Mouse (Mus musculus) liver, postnatal 0 days (tissue): ENCODE results near the gene Etfdh. TPM values are rescaled to one million over a fixed set of nuclear protein-coding genes. Genes with fewer than 3 reads are reported as not detected.

ENCODE experiments used
- ATAC-seq: fragments of 200-750 bp; cut with Nextera tagmentation; 2 replicates; pipeline ENCODE4 v1.8.0; 2017; ENCODE audit warnings: mild to moderate bottlenecking, moderate library complexity
- DNase-seq: peaks from one replicate; pipeline ENCODE4 v3.0.0-alpha.2; 2016
- H3K27ac ChIP-seq: fragments of 300-500 bp; sonication (generic); 2 replicates; pipeline ENCODE4 v1.5.1; 2014; ENCODE audit warnings: antibody characterized with exemption, moderate library complexity, mild to moderate bottlenecking, low read depth
- H3K27me3 ChIP-seq: fragments of 300-500 bp; sonication (generic); 2 replicates; pipeline ENCODE4 v1.6.1; 2014; ENCODE audit warnings: low read length, control low read depth, mixed read lengths; ENCODE audit not compliant: insufficient read depth
- H3K36me3 ChIP-seq: fragments of 300-500 bp; sonication (generic); replicated peaks from 2 replicates; pipeline ENCODE4 v1.6.1; 2014; ENCODE audit warnings: mild to moderate bottlenecking, control low read depth, low read length, moderate library complexity, mixed read lengths; ENCODE audit not compliant: insufficient read depth
- H3K4me1 ChIP-seq: fragments of 300-500 bp; sonication (generic); 2 replicates; pipeline ENCODE4 v1.6.1; 2014; ENCODE audit warnings: antibody characterized with exemption, mild to moderate bottlenecking, control low read depth; ENCODE audit not compliant: insufficient read depth
- H3K4me2 ChIP-seq: fragments of 300-500 bp; sonication (generic); 2 replicates; pipeline ENCODE4 v1.6.1; 2014; ENCODE audit warnings: low read depth, mild to moderate bottlenecking, low read length, moderate library complexity, mixed read lengths
- H3K4me3 ChIP-seq: fragments of 300-500 bp; sonication (generic); 2 replicates; pipeline ENCODE4 v1.5.1; 2014; ENCODE audit warnings: low read depth, low read length
- H3K9ac ChIP-seq: fragments of 300-500 bp; sonication (generic); replicated peaks from 2 replicates; pipeline ENCODE4 v1.6.1; 2014; ENCODE audit warnings: mild to moderate bottlenecking, moderate library complexity
- H3K9me3 ChIP-seq: fragments of 300-500 bp; sonication (generic); 2 replicates; pipeline ENCODE4 v1.6.1; 2016; ENCODE audit warnings: mild to moderate bottlenecking, control low read depth, low read length, mixed read lengths
- CTCF ChIP-seq: sonication (generic); IDR thresholded peaks from 2 replicates; pipeline ENCODE4 v1.5.1; 2016; ENCODE audit warnings: antibody characterized with exemption, low read depth
- EP300 ChIP-seq: IDR thresholded peaks from 2 replicates; pipeline ENCODE4 v1.6.1; 2016; ENCODE audit warnings: antibody characterized with exemption, low read depth, mild to moderate bottlenecking
- whole genome bisulfite sequencing: fragments of 180-500 bp; shearing (Covaris S2); extraction: QIAGEN DNeasy Blood & Tissue Kit; methylation state at CpG from one replicate; pipeline ENCODE4 v1.1.7; 2014; ENCODE audit not compliant: insufficient replicate concordance; 5-methylcytosine and 5-hydroxymethylcytosine counted together
- polyA plus RNA-seq: library from polyadenylated mRNA; unstranded; fragments of >200 nt; fragmentation: Nextera tagmentation; extraction: Ambion mirVana; gene quantifications from 2 replicates; pipeline ENCODE4 v1.2.1, GENCODE M21; 2015

The Etfdh gene
- polyA plus RNA-seq, 1 experiment from 2014 or later = 239 TPM

DNA sequence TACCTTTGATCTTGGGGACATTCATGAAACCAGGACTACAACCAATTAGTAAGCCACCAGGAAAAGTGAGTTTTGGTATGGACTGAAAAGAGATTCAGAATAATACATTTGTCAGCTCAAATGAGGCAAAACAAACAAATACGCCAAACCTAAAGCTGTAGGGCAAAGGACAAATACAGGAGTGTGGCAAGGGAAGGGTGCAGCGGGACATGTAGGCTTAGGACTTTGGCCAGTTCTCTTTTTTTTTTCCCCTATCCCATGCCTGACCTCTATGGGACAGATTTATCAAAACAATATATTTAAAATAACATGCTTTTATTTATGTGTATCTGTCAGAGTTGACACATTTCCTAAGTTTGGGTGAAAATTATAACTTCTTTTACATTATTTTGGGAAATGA lies 19.4 kb downstream of the Etfdh start:
- DNase-seq (no peak), ATAC-seq (peak; percentile 72)
- H3K27ac ChIP-seq = 0 out of 2 replicates have a peak overlapping the region, but pooled peaks have one; percentile 31
- 74% methylated on average over 2 of the region's 2 CpGs for WGBS
- H3K4me2 ChIP-seq = no peak overlapping the region
- H3K4me3 ChIP-seq = no peak overlapping the region
- H3K27me3 ChIP-seq = no peaks in the 10 kb centered on the region
- TF ChIP-seq CTCF (no peak), EP300 (no peak)
- H3K4me1 ChIP-seq = no peaks in the 10 kb centered on the region
- no peak overlapping the region for H3K9ac ChIP-seq
- H3K9me3 ChIP-seq = peaks cover 6% of the 10 kb centered on the region; the same call in 1 of the 2 replicates
- H3K36me3 ChIP-seq = peaks cover 57% of the 10 kb centered on the region

DNA sequence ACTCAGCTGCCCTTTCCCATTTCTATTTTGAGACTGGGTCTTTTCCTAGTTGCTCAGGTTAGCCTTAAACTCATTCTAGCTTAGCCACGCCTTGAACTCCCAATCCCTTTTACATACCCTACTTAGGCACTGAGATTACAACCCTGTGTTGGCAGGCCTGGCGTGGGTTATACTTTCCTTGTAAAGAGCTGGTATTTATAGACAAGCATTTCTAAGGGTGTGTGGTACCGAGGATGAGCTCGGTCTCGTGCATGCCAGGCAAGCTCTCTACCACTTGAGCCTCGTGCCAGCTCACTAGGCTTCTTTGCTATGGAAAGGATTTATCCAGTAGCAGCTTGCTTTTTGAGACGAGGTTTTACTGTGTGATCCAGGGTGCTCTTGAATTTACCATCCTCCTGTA lies 33.8 kb downstream of the Etfdh start:
- H3K4me3 ChIP-seq = no peak overlapping the region
- WGBS = 88% methylated on average over 7 of the region's 7 CpGs
- no peak for TF ChIP-seq CTCF
- TF ChIP-seq EP300 = no peak
- no peak overlapping the region for H3K4me2 ChIP-seq
- no peak overlapping the region for H3K9ac ChIP-seq
- ATAC-seq (no peak), DNase-seq (no peak)
- H3K36me3 ChIP-seq = peaks cover 58% of the 10 kb centered on the region
- peaks cover 6% of the 10 kb centered on the region; the same call in 1 of the 2 replicates for H3K4me1 ChIP-seq
- no peak overlapping the region for H3K27ac ChIP-seq
- H3K9me3 ChIP-seq = no peaks in the 10 kb centered on the region
- H3K27me3 ChIP-seq = no peaks in the 10 kb centered on the region

DNA sequence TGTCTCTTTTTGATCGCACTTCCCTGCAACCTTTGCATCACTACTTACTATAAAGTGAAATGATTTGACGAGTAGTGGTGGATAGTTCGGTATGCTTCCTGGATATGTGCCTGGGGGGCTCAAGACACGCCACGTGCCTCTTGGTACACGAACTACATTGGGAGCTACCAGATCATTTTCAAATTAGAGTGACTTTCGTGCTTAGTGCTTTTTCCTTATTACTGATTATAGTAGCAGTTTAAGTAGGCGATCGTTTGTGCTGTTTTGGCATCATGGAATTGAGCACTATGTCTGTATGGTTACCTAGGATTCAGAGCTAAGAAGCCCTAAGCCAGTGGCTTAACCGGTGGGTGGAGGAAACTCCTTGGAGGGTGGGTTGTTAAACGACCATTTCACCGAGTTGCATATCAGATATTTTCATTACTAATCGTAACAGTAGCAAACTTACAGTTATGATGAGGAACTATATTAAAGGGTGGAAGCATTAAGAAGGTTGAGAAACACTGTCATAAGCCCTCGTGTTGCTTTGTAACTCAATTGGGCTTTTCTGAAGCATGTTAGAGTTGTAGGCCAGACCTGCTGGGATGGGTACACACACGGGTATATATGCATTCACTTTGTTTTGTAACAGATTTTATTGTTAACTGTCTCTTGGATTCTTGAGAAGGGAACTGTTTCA lies 37.4 kb downstream of the Etfdh start:
- ATAC-seq (peak; percentile 10; the same call in 1 of the 2 replicates), DNase-seq (no peak)
- Histone ChIP-seq H3K27ac (peak overlapping the region; percentile 89), H3K4me3 (peak overlapping the region; percentile 82), H3K27me3 (no peaks in the 10 kb centered on the region), H3K4me1 (peaks cover 9% of the 10 kb centered on the region; the same call in 1 of the 2 replicates), H3K36me3 (peaks cover 30% of the 10 kb centered on the region), H3K9me3 (no peaks in the 10 kb centered on the region), H3K4me2 (peak overlapping the region; percentile 89), H3K9ac (peak overlapping the region; percentile 86)
- TF ChIP-seq CTCF (no peak), EP300 (no peak)
- WGBS = under 1% methylated on average over 15 of the region's 15 CpGs

DNA sequence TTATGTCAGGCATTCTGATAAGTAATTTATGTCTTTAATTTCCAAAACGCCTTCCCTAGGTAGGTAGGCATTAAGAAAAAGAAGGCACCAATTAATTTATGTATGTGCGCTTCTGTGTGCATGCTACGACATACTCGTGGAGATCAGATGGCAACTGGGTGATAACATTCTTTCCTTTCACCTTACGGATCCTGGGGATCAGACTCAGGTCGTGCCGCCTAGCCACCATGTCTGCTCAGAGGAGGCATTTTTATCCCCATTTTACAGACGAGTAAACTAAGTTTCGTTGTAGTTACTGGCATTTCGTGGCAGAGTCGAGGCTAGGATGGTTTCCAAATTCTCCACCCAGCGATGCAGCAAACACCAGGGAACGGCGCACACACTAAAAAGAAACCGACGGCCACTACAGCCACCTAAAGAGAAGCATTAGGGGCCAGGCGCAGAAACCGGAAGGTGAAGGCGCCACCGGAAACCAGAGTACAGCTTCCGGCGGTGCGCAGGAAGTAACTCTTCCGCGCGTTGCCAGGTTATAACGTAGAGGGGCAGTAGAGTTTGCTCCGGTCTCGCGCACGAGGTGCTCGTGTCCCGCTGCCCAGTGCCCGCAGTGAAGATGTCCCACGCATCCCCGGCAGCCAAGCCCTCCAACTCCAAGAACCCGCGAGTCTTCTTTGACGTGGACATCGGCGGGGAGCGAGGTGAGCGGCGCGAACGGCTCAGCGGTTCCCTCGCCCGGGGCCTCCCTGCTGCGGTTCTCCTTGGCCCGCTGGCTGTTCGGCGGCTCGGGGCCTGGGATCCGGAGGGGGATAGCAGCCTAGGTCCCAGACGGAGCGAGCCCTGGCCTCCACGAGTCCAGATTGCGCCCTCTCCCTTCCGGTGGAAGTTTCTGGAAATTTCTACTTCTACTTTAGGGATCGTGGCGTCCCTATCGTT lies 38.2 kb downstream of the Etfdh start, which contains the start of gene Ppid:
Ppid (plus strand) TSS at position 480 of the 930 bp plus-strand sequence.
- DNase-seq = peak; percentile 89
- peak within 1 kb of the TSS; percentile 82 for H3K4me3 ChIP-seq
- peak within 1 kb of the TSS; percentile 89 for H3K27ac ChIP-seq
- peak; percentile 89 for ATAC-seq
- H3K27me3 ChIP-seq = no peaks in the 10 kb centered on the region
- TF ChIP-seq CTCF = 0 out of 2 replicates have a peak, but pooled peaks have one; percentile 20
- TF ChIP-seq EP300 = 0 out of 2 replicates have a peak, but pooled peaks have one; percentile 30
- H3K4me2 ChIP-seq = peak within 1 kb of the TSS; percentile 89
- peaks cover 22% of the 10 kb centered on the region for H3K36me3 ChIP-seq
- peaks cover 9% of the 10 kb centered on the region; the same call in 1 of the 2 replicates for H3K4me1 ChIP-seq
- WGBS = 2% methylated on average over 63 of the region's 63 CpGs
- peak within 1 kb of the TSS; percentile 86 for H3K9ac ChIP-seq
- no peaks in the 10 kb centered on the region for H3K9me3 ChIP-seq

DNA sequence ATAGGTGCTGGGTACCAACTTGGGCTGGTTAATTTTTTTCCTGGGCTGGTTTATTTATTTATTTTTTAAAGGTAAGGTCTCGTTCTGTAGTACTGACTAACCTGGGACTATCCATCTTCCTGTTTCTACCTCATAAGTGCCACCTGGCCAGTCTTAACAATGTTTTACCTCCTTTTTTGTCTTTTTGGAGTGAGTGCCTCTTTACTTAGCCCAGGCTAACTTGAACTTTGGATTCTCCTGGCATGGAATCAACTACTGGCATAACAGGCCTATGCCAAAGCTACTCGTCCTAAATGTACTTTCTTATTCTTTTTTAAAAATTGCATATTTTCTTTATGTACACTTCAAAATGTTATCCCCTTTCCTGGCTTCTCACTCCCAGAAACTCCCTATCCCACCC lies 39.6 kb downstream of the Etfdh start:
- DNase-seq = no peak
- peaks cover 9% of the 10 kb centered on the region; the same call in 1 of the 2 replicates for H3K4me1 ChIP-seq
- no peak overlapping the region for H3K4me2 ChIP-seq
- no peaks in the 10 kb centered on the region for H3K9me3 ChIP-seq
- TF ChIP-seq EP300 = no peak
- H3K9ac ChIP-seq = no peak overlapping the region
- H3K4me3 ChIP-seq = no peak overlapping the region
- H3K27me3 ChIP-seq = no peaks in the 10 kb centered on the region
- H3K27ac ChIP-seq = no peak overlapping the region
- no peak for ATAC-seq
- H3K36me3 ChIP-seq = peaks cover 9% of the 10 kb centered on the region
- 67% methylated on average over 2 of the region's 2 CpGs for WGBS

DNA sequence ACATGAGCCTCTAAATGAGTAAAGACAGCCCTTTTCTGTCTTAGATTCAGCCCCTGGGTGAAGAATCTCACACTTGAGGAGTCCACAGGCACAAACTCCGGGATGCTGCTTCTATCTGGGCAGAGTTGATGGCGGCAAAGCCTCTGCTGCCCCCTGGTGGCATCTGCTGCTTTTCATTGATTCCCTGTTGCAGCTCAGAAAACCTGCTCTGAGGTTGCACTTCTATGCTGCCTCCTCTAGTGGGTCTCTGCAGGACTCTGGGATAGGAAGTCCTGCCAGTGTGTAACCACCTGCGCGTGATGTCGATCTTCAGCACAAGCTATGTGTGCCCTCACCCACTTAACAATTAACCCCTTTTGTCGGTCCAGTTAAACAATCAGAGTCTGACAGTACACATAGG lies 42.5 kb downstream of the Etfdh start:
- DNase-seq (peak; percentile 92), ATAC-seq (peak; percentile 68)
- Histone ChIP-seq H3K4me3 (no peak overlapping the region), H3K4me2 (no peak overlapping the region), H3K9ac (no peak overlapping the region), H3K4me1 (peaks cover 3% of the 10 kb centered on the region; the same call in 1 of the 2 replicates), H3K36me3 (no peaks in the 10 kb centered on the region), H3K27ac (no peak overlapping the region), H3K9me3 (no peaks in the 10 kb centered on the region), H3K27me3 (no peaks in the 10 kb centered on the region)
- no peak for TF ChIP-seq EP300
- peak; percentile 99 for TF ChIP-seq CTCF
- WGBS = 2% methylated on average over 6 of the region's 6 CpGs
